Mouse (Mus musculus) lung, postnatal 25 days (tissue): ENCODE results near the gene Pik3r2.

Experiments
- DNase-seq: peaks from one replicate; pipeline ENCODE4 v3.0.0; 2022; ENCODE audit warnings: low spot score

Pik3r2 gene

DNA sequence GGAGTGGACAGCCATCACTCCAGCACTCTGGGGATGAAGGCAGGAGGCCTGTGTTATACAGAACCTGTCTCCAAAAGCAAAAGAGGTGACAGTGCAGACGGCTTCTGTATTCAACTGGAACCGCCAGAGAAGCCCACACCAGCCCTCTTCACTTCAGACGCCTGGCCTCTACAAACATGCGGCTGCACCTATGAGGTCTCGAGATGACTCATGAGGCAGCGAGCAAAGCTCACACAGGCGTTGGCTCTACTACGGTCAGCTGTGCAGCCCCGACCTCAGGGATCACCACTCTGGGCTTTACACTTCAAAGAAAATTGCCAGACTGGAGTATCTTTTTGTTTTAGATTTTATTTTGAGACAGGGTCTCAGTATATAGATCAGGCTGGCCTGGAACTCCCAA, 3.6 kb downstream of the Pik3r2 start:
- DNase-seq = no peak

DNA sequence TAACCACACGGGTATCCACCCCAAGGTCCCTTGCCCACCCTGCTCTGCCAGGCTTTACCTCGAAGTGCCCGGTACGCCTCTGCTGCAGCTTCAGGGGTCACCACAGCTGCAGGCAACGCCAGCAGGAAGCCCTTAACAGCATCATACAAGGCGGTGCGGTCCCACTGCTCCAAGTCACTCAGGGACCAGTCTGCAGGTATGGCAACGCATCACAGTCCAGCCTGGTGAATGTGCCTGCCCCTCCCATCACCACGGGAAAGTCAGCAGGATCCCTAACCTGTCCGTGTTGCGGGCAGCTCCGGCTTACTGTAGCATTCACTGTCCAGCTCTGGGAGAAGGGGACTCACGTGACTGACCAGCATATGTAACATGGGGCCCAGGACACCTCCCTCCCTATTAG, 4.4 kb downstream of the Pik3r2 start:
- no peak for DNase-seq

DNA sequence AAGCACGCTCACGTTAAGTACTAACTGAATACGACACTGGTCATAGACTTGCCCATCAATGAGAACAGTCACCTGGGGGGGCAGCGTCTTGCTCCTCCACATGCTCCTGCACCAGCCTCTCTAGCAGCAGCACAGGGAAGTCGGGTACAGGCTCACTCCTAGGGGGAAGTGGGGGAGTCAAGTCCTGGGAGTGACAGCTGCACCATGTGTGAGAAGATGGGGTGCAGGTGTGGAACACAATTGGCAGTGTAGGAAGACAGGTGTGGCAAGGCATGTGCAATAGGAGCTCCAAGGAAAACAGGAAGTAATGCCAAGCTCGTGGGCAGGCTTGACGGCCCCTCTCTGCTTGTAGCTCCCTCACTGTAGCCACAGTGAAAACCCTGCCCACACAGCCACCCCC, 5.3 kb downstream of the Pik3r2 start:
- DNase-seq = no peak

DNA sequence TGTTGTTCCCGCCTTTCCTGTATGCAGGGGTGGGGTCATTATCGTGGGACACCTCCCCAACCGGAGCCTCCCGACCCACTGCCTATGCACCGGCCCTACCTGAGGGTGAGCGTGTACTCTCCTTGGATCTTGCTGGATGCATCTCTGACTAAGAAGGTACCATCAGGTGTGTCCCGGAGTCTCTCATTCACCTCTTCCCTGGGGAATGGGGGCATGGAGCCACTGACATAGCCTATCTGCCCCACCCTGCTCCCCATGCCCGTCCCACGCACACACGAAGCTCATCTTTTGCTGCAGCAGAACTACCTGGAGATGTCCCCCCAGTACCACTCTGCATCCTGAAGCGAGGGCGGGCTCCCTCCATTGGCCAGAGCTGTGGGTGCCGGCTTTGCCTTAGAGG, 5.8 kb downstream of the Pik3r2 start:
- DNase-seq = no peak

DNA sequence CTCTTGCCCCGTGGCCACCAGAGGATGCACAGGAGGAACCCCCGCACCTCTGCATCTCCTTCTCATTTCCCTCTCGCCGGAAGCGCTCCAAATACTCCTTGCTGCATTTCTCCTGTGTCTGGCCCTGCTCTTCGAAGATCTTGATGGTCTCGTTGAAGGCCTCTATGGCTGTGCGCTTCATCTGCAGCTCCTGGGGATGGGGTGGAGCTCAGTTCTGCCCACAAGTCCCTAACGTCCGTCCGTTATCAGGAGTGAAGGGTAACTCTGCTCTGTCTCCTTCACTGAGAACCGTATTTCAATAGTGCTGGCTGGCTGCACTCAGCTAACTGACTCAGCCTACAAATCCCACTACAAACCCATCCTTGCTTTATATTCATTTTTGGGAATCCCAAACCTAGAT, 6.7 kb downstream of the Pik3r2 start:
- no peak for DNase-seq

DNA sequence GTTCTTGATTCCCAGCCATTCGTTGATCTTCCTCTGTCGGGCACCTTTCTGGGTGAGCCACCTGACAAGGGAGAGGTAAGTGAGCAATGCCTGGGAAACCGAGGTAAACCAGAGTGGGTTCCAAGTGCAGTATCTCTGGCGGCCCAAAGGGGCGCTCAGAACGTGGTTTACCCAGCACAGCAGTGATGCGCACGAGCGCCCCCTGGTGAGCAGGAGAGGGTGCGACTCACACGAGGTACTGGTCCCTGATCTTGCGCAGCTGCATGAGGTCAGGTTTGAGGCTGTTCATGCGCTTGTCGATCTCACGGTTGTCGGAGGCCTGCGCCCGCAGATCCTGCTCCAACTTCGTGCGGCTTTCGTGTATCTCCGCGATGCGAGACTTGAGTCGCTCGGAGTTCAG, 7.2 kb downstream of the Pik3r2 start:
- peak; percentile 96 for DNase-seq

DNA sequence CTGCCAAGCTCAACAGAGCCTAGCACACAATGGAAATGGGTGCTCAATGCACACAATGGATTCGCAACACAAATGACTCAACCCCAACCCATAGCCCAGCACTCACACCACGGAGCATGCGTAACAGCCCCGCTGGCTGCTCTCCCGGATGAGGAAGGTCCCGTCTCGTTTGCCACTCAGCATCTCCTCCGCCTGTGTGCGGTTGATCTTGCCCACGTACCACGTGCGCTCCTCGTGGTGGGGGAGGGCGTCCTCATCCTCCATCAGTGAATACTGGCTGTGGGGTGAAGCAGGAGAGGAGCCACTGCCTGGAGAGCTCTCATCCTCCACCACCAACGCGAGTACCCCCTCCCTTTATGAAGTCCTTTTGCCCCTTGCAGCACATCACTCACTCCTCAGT, 7.6 kb downstream of the Pik3r2 start:
- no peak for DNase-seq

DNA sequence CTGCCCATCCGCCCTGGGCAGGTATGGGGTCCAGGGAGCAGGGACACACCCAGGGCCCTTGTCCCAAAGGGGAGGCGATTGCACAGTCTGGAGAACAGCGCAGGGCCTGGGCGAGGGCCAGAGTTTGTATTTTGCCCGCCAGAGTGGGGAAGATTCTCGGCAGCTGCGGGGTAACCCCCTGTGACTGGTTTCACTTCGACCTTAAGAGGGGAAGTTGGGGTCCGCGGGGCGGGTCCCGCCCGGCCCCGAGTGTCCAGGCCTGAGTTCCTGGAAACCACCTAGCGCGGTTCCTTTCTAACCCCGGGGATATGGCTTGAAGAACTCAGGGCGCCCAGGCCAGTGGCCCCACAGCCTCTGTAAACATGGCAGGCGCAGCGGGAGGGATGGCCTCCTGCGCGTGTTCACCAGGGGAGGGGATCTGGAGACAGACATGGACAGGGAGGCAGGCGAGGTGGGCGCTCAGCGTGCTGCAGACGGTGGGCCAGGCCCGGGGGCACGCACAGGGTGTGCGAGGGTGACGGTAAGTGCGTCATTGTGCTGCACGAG, 8.2 kb downstream of the Pik3r2 start:
- no peak for DNase-seq

DNA sequence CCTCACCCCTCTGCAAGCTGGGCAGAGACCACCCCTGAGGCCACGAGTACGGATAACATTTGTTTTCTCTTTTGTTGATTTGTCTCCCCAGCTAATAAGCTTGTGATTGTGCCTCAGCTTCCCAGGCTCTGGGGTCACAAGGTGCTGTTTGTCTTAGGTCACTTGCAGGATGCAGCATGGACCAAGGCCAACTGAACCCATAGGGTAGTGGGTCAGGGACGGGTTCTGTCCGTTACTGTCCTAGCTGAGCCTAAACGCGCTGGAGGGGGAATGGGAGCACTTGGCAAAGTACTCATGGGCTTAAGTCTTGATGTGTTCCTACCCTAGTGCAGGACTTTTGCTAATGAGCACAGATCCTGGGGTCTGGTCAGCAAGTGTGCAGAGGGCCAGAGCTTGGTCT, 9.0 kb downstream of the Pik3r2 start:
- DNase-seq = no peak

DNA sequence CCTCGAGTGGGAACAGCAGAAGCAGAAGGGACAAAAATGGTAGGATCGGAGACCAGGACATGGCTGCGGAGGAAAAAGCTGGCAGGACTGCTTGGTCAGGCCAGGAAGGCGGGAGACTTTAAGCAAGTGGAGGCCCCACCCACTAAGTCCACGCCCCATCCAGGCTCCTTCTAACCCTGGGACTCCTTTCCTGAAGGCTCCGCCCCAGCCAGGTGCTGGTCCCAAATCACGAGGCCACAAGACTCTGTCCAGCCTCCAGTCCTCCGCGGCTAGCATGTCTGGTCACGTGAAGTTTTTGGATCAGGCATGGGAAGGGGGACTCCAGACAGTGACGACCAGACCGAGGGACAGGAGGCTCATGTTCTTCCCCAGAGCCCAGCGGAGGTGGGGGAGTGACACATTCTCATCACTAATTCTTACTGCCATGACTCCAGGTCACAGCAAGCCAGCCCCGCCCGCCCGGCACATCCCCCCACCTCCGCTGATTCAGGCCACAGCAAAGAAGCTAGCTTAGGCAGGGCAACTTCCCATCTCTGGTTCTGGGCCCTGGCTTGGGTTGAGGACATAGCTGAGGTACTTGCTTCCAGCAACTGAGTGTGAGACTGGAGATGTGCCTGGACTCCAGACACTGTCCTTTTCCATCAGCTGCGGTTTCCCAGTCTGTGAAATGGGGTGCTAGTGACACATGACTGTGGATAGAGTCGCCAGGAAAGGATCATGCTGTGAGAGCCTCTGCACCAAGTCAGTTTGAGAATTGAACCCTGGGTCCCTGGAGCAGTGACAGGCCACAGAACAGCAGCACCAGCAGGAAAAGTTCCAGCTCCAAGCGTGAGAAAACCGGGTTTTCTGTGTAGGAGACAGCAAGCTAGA, 9.7 kb downstream of the Pik3r2 start:
- peak; percentile 91 for DNase-seq

DNA sequence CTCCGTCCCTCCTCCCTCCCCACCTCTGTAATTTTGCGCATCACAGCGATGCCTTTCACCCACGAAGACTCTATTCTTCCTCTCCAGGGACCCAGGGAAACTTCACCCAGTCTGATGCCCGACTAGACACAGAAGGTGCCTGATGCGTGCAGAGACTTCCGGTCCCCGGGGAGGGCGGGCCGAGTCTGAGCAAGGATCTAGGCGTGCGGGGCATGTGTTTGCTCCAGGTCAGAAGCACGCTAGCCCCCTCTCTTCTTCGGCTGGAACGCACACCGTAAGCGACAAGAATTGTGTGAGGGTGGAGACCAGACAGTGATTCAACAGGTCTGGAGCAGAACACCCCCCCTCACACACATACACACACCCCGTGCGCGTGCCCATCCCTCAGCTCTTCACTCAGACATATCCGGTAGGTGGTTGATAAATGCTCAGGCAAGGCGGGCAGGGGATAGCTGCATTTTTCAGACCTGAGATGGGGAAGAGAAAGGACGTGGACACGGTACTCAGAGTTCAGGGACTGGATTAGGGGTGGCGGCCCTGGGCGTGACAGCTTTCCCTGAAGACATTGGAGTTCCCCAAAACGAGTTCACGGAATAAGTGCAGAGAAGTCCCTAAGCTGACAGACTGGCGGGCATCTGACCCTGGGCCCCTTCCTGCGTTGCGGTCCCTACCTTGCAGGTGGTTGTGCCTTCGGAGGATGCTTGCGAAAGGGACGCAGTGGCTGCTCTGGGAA, 10.5 kb downstream of the Pik3r2 start:
- DNase-seq = peak; percentile 67

DNA sequence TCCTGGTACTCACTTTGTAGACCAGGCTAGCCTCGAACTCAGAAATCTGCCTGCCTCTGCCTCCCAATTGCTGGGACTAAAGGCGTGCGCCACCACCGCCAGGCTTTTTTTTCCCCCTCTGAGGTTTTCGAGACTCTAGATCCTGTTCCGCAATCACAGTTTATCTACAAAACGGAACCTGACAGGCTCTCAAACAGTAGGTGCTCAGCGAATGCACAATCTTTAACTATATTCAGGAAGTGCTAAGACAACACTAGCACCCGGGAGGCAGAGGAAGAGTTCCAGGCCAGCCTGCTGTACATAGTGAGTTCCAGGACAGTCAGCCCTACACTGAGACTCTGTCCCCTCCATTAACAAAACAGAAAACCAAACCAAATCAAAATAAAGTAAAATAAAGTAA, 11.2 kb downstream of the Pik3r2 start:
- no peak for DNase-seq

DNA sequence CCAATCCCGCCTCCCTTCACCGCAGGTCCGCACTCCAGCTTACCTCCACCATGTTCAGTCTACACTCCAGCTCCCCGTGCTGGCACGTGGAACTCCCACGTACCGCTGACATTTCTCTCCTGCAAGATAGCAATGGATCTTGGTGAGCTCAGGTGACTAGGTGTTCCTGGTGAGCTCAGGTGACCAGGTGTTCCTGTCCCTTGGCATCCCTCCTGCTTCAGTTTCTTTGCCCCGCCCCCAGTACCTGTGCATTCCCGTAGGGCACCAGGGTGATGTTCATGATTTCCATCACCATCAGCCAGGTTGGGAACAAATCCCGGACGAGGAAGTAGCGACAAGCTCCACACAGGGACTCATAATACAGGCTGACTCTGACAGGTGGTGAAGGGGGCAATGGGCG, 11.8 kb downstream of the Pik3r2 start:
- DNase-seq = no peak

DNA sequence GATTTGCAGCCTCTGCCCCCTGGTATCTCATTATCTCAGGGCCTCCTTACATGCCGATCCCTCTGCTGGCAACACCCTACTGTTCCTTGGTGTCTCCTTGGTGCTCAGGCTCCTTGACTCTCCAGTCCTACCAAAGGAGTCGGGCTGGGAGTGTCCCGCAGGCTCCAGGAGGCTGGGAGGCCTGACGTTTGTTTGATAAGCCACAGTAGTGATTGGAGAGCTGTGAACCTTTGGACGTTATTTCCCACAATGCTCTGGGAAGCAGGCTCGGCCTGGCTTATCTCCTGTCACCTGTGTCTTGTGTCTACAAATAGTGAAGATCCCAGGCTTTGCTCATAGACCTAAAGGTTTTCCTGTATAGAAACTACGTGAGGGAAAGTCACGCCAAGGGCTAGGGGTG, 12.5 kb downstream of the Pik3r2 start:
- DNase-seq = no peak

DNA sequence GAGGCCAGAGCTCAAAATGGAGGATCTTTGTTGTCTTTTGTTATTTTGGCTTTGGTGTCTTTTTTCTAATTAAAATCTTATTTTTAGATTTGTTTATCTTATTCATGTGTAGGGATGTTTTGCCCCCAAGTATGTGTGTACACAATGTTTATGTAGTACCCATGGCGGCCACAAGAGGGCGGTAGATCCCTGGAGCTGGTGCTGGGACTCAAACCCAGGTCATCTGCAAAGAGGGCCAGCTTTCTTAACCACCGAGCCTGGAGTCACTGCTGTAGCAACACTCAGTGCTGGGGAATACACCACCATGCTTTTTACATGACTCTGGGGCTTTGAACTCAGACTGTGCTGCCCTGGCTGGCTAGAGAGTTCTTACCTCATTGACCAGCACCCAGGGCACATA, 13.2 kb downstream of the Pik3r2 start:
- no peak for DNase-seq

DNA sequence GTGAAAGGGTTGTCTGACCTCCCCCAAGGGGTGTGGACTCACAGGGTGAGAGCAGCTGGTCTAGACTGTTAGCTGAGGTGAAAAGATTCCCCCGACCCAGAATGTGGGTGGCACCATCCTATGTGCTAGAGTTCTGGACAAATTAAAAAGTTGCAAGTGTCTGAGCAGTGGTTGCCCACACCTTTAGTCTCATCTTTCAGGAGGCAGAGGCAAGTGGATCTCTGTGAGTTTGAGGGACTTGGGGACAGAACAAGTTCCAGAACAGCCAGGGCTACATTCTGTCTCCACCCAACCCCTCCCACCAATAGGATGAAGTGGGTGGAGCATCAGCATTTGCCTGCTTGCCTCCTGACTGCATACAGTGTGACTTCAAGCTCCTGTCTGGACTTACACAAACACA, 14.4 kb downstream of the Pik3r2 start:
- DNase-seq = no peak

DNA sequence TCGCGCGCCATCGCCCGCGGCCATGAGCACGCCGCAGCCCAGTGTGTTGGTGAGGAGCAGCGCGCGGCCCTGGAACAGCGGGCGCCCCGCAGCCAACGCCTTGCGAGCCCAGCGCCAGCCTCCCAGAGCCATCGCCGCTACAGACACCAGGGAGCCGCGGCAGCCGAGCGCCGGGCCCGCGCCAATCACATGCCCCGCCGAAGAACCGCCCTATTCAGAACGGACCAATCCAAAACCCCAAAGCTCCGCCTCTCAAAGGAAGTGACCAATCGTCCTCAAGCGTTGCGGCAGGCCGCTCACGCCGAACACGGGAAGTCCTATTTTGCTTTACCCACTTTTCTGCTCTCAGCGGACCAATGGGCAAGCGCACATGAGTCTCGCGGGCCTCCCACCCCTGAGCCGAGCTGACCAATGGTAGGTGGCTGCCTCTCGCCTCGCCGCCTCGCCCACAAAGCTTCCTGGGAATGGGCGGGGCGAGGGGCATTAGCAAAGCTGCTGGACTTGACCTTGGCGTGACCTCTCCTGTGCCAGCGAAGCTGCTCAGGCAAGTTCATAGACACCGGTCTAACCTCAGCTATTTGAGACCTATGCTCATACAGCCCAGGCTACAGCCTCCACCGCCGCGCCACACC, 15.6 kb downstream of the Pik3r2 start, which contains the start of gene Mpv17l2:
Gene Mpv17l2 (minus strand): TSS at position 172 of the 632 bp plus-strand sequence.
- DNase-seq = peak; percentile 99

DNA sequence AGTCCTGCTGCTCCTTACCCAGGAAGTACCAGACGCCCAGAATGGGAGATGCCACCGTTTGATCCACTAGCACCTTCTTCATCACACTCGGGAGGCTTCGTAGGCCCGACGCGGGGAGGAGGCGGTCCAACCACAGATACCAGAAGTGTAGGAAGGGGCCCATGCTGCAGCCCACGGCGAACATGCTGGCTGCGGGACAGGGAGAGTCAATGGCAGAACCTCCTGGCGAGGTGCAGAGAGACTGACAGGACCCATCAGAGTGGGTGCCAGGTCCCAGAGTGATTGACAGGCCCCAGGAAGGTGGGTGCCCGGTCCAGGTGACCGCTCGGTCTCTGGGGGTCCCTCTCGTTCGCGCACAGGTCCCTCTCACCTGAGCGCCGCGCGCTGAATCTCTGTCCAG, 16.2 kb downstream of the Pik3r2 start:
- no peak for DNase-seq

DNA sequence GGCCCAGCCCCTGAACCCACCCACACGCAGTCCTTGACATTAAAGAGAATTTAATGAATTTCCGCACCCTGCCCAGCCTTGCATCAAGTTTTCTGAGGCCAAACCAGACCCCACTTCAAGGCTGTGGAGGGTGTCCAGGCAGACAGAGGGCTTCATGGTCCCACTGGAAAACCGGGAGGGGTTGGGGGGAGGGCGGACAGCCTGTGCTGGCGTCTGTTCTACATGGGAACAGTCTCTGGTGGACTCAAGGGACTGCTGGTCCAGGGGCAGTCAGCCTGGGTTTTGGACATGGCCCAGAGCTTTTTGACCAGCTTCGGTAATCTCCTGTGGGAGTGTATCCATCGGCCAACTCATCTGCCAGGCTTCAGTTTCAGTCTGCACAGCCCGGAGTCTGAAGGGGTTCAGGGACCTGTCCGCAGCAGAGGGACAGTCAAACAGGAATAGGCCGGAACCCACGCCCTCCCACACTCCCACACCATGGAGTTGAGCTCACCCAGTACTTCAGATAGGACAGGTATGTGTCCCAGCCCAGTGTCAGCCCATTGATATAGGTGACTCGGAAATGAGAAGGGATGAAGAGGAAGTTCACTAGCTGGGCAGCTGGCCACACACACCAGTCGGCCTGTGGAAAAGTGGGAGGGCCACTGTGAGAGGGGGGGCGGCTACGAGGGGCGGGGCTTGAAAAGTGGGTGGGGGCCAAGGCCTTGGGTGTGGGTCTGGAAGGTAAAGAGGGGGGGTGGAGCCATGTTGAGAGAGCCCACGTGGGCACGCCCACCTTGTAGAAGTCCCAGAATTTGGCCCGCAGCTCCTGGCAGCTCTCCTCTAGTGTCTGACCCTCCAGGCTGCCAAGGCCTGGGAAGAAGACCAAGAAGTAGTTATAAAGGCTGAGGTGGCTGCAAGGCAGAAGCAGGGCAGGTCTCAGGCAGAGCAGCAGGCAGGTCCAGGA, 17.6 kb downstream of the Pik3r2 start:
- peak; percentile 75 for DNase-seq

DNA sequence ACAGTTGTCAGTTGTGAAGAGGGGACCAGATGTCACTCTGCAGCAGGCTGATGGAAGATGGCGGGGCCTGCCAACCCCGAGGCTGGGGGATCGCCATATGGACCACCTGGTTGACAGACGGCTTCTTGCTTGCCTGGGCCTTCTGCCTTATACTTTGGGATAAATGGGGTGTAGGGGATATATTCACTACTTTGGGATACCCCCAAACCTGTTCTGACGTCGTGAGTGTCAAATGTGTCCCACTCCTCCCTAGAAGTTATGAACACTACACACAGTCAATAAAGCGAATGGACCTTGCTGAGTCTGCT, 18.3 kb downstream of the Pik3r2 start:
- DNase-seq = no peak

DNA sequence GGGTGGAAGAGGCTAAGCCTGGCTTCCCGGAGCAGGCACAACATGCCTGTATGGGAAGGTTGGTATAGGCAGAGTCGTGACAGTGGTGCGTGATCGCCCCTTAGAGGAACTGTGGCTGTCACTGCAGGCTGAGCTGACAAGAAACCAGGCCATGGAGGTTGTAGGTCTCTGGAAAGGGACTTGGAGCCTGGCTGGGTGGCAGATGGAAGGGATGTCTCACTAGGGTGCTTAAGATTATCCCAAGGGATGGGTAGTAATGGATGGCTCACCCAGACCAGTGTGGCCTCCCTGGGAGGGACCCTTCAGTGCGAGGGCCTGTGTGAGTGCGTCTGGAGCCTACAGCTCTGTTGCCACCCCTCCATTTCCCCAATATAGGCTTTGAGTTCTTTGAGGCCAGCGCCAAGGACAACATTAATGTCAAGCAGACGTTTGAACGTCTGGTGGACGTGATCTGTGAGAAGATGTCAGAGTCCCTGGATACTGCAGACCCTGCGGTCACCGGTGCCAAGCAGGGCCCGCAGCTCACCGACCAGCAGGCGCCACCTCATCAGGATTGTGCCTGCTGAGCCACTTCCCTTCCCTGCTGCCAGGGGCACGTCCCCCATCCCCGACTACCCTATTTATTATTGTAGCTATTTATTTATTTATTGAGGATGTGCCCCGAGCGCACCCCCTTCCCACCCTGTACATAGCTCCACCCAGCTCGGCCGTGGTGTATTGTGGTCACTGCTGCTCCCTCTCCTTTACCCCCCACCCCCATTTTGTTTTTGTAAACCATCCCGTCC, 18.8 kb downstream of the Pik3r2 start:
- DNase-seq = no peak
